Mouse (Mus musculus) liver, embryonic 11.5 days (tissue): ENCODE data around the gene Mrpl51. TPM values are rescaled to one million over a fixed set of nuclear protein-coding genes. Genes with fewer than 3 reads are reported as not detected.

ENCODE experiments used
- ATAC-seq: fragments of 200-750 bp; cut with Nextera tagmentation; replicated peaks from 2 replicates; pipeline ENCODE4 v1.8.0; 2017; ENCODE audit warnings: moderate number of reproducible peaks, mild to moderate bottlenecking, moderate TSS enrichment, moderate library complexity; ENCODE audit not compliant: low FRiP score
- DNase-seq: peaks from one replicate; pipeline ENCODE4 v3.0.0-alpha.2; 2017; ENCODE audit warnings: low spot score
- H3K27ac ChIP-seq: fragments of 300-500 bp; sonication (generic); 2 replicates; pipeline ENCODE4 v1.5.1; 2014; ENCODE audit warnings: mild to moderate bottlenecking, low read depth, low read length, control low read depth
- H3K27me3 ChIP-seq: fragments of 300-500 bp; sonication (generic); replicated peaks from 2 replicates; pipeline ENCODE4 v1.6.1; 2014; ENCODE audit warnings: low read length, mixed read lengths; ENCODE audit not compliant: control insufficient read depth, insufficient read depth
- H3K36me3 ChIP-seq: fragments of 300-500 bp; sonication (generic); 2 replicates; pipeline ENCODE4 v1.6.1; 2014; ENCODE audit warnings: mild to moderate bottlenecking, low read length, moderate library complexity, mixed read lengths; ENCODE audit not compliant: control insufficient read depth, insufficient read depth
- H3K4me1 ChIP-seq: fragments of 300-500 bp; sonication (generic); replicated peaks from 2 replicates; pipeline ENCODE4 v1.6.1; 2014; ENCODE audit warnings: low read length, mixed read lengths; ENCODE audit not compliant: control insufficient read depth, insufficient read depth
- H3K4me2 ChIP-seq: fragments of 300-500 bp; sonication (generic); 2 replicates; pipeline ENCODE4 v1.6.1; 2014; ENCODE audit warnings: mild to moderate bottlenecking, control low read depth, moderate library complexity
- H3K4me3 ChIP-seq: fragments of 300-500 bp; sonication (generic); 2 replicates; pipeline ENCODE4 v1.5.1; 2014; ENCODE audit warnings: low read depth, low read length, control low read depth
- H3K9ac ChIP-seq: fragments of 300-500 bp; sonication (generic); 2 replicates; pipeline ENCODE4 v1.6.1; 2014; ENCODE audit warnings: low read depth, low read length, control low read depth
- H3K9me3 ChIP-seq: fragments of 300-500 bp; sonication (generic); 2 replicates; pipeline ENCODE4 v1.6.1; 2016; ENCODE audit warnings: low read length, inconsistent platforms, mixed read lengths; ENCODE audit not compliant: control insufficient read depth
- WGBS: fragments of 180-500 bp; shearing (Covaris S2); extraction: QIAGEN DNeasy Blood & Tissue Kit; methylation state at CpG from one replicate; pipeline ENCODE4 v1.1.7; 2014; 5-methylcytosine and 5-hydroxymethylcytosine counted together
- polyA plus RNA-seq: library from polyadenylated mRNA; unstranded; fragments of >200 nt; fragmentation: Nextera tagmentation; extraction: Ambion mirVana; gene quantifications from 2 replicates; pipeline ENCODE4 v1.2.1, GENCODE M21; 2014

The Mrpl51 gene
- polyA plus RNA-seq, 1 experiment from 2014 or later, result 311 TPM

DNA sequence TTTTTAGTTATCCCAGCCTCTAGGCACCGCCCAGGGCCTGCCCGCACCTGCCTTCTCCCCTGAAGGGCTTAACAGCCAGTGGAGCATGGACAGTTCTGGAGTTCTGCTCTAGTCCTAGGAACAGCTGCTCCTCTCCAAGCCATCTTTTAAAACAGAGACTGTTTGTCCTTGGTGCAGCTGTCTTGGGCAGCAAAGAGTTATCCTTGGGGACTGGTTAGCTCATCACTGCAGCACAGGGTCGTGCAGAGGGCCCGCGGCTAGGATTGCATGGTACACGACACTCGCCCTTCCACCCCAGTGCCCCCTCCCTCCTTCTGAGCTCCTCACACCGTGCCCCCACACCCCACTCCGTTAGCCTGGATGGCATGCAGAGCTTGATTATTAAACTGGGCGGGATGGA, 44.3 kb upstream of the Mrpl51 start:
- Histone ChIP-seq H3K4me2 (peak overlapping the region; percentile 98), H3K9me3 (no peaks in the 10 kb centered on the region), H3K4me3 (peak overlapping the region; percentile 78; the same call in 1 of the 2 replicates), H3K36me3 (peaks cover 16% of the 10 kb centered on the region), H3K4me1 (peaks cover 48% of the 10 kb centered on the region), H3K9ac (no peak overlapping the region), H3K27me3 (no peaks in the 10 kb centered on the region), H3K27ac (peak overlapping the region; percentile 2; the same call in 1 of the 2 replicates)
- WGBS, result 69% methylated on average over 10 of the region's 10 CpGs
- ATAC-seq (no peak), DNase-seq (no peak)

GRCm38 (mm10) chr6:125148251-125148925, 43.2 kb upstream of the Mrpl51 start:
- Histone ChIP-seq H3K4me2 (peak overlapping the region; percentile 45), H3K4me3 (no peak overlapping the region), H3K9ac (0 out of 2 replicates have a peak overlapping the region, but pooled peaks have one; percentile 12), H3K27ac (peak overlapping the region; percentile 65), H3K9me3 (no peaks in the 10 kb centered on the region), H3K27me3 (no peaks in the 10 kb centered on the region), H3K4me1 (peaks cover 57% of the 10 kb centered on the region), H3K36me3 (peaks cover 17% of the 10 kb centered on the region)
- ATAC-seq (no peak), DNase-seq (no peak)
- WGBS, result 45% methylated on average over 18 of the region's 18 CpGs

DNA sequence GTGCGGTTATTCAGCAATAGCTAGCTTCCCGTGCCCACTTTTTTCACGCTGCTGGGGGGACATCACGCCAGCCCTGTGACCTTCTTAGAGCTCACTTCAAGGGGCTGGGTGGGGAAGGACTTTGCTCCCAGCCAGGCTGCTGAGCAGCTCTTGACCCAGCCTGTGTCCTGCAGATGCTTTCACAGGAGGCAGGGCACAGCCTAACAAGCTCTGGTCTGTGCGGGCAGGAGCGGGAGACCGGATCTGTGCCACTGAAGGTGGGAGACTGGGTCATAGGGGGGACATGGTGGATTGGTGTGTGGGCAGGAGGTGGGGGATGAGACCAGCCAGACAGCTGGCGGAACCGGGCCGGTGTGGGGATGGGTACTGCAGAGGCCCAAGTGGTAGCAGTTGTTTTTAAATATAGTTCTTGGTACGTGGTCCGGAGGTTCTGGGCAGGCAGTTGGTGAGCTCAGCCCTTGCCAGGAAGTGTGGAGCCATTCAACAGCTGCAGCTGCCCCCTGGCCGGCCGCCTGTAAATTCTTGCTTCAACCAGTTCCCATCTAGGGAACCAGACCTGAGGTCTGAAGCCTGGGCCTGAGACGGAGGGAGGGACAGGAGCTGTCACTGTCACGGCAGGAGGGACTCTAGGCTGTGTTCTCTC, 42.6 kb upstream of the Mrpl51 start:
- no peak for ATAC-seq
- Histone ChIP-seq H3K4me3 (peak overlapping the region; percentile 11; the same call in 1 of the 2 replicates), H3K9me3 (no peaks in the 10 kb centered on the region), H3K9ac (0 out of 2 replicates have a peak overlapping the region, but pooled peaks have one; percentile 12), H3K27ac (peak overlapping the region; percentile 65), H3K4me2 (peak overlapping the region; percentile 45), H3K36me3 (peaks cover 12% of the 10 kb centered on the region), H3K4me1 (peaks cover 56% of the 10 kb centered on the region), H3K27me3 (no peaks in the 10 kb centered on the region)
- 67% methylated on average over 16 of the region's 16 CpGs for WGBS
- no peak for DNase-seq

- H3K27ac ChIP-seq, result no peak overlapping the region
Measured at GRCm38 (mm10) chr6:125149569-125149950, 42.0 kb upstream of the Mrpl51 start.

DNA sequence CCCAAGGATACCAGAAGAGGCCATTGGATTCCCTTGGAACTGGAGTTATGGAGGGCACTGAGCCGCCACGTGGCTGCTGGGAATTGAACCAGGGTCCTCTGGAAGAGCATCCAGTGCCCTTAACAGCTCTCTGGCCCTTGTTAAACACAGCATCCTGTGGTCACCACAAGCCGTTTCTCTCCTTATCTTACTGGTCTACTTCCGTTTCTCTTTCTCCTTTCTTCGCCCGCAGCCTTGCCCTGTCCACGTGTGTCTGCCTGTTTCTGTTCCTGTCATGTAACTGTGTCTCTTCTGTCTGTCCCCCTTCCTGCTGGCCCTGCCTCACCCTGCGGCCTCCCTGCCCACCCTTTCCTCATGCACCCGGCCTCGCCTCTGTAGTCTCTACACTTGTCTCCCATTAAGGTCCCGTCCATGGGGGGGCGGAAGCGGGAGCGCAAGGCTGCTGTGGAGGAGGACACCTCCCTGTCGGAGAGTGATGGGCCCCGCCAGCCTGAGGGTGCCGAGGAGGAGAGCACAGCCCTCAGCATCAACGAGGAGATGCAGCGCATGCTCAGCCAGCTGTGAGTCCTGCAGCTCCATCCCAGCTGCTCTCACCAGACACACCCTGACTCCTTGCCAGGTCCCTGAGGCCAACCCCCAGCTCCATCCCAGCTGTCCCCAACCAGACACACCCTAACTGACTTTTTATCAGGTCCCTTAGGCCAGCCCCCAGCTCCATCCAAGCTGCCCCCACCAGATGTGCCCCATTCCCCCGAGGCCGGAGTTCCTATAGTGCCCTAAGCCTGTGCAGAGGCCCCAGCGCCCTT, 39.2 kb upstream of the Mrpl51 start:
- ATAC-seq, result peak; percentile 48
- H3K27ac ChIP-seq, result peak overlapping the region; percentile 20; the same call in 1 of the 2 replicates

More at GRCm38 (mm10) chr6:125149569-125149950, 42.0 kb upstream of the Mrpl51 start:
- no peak for ATAC-seq
- Histone ChIP-seq H3K9ac (no peak overlapping the region), H3K27me3 (no peaks in the 10 kb centered on the region), H3K4me1 (peaks cover 52% of the 10 kb centered on the region), H3K4me3 (no peak overlapping the region), H3K36me3 (peaks cover 8% of the 10 kb centered on the region), H3K9me3 (no peaks in the 10 kb centered on the region), H3K4me2 (no peak overlapping the region)
- WGBS, result 87% methylated on average over 7 of the region's 7 CpGs
- no peak for DNase-seq

GRCm38 (mm10) chr6:125153018-125153389, 38.6 kb upstream of the Mrpl51 start:
- no peak overlapping the region for H3K4me3 ChIP-seq
- peak overlapping the region; percentile 11 for H3K27ac ChIP-seq
- no peaks in the 10 kb centered on the region for H3K9me3 ChIP-seq
- ATAC-seq (no peak; the same call in 1 of the 2 replicates), DNase-seq (no peak)
- H3K4me1 ChIP-seq, result peaks cover 35% of the 10 kb centered on the region
- peak overlapping the region; percentile 51; the same call in 1 of the 2 replicates for H3K9ac ChIP-seq
- H3K4me2 ChIP-seq, result no peak overlapping the region
- 56% methylated on average over 5 of the region's 5 CpGs for WGBS
- no peaks in the 10 kb centered on the region for H3K27me3 ChIP-seq
- H3K36me3 ChIP-seq, result peaks cover 13% of the 10 kb centered on the region

More for the DNA sequence above, 39.2 kb upstream of the Mrpl51 start:
- H3K4me1 ChIP-seq, result peaks cover 40% of the 10 kb centered on the region
- no peak overlapping the region for H3K4me3 ChIP-seq
- no peak for DNase-seq
- no peaks in the 10 kb centered on the region for H3K9me3 ChIP-seq
- whole genome bisulfite sequencing, result 44% methylated on average over 22 of the region's 22 CpGs
- peaks cover 11% of the 10 kb centered on the region for H3K36me3 ChIP-seq
- peak overlapping the region; percentile 15; the same call in 1 of the 2 replicates for H3K9ac ChIP-seq
- peak overlapping the region; percentile 32 for H3K4me2 ChIP-seq
- H3K27me3 ChIP-seq, result no peaks in the 10 kb centered on the region

- peaks cover 28% of the 10 kb centered on the region for H3K4me1 ChIP-seq
Measured at GRCm38 (mm10) chr6:125153682-125154081, 37.9 kb upstream of the Mrpl51 start.

DNA sequence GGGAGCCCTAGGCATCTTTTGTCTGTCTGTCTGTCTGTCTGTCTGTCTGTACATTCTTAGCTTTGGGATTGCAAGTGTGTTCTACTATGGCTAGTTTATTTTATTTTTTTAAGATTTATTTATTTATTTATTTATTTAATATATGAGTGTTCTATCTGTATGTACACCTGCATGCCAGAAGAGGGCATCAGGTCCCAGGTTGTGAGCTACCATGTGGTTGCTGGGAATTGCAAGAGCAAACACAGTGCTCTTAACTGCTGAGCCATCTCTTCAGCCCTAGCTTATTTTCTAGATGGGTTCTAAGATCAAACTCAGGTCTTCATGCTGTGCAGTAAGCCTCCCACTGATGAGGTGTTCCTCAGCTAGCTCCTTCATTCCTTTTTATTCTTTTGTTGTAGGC, 37.1 kb upstream of the Mrpl51 start:
- Histone ChIP-seq H3K4me2 (no peak overlapping the region), H3K9ac (no peak overlapping the region), H3K27me3 (no peaks in the 10 kb centered on the region), H3K4me3 (no peak overlapping the region), H3K36me3 (peaks cover 17% of the 10 kb centered on the region), H3K9me3 (no peaks in the 10 kb centered on the region), H3K27ac (no peak overlapping the region), H3K4me1 (peaks cover 28% of the 10 kb centered on the region)
- DNase-seq (no peak), ATAC-seq (no peak)

More at GRCm38 (mm10) chr6:125153682-125154081, 37.9 kb upstream of the Mrpl51 start:
- Histone ChIP-seq H3K27me3 (no peaks in the 10 kb centered on the region), H3K4me2 (no peak overlapping the region), H3K36me3 (peaks cover 13% of the 10 kb centered on the region), H3K9ac (no peak overlapping the region), H3K9me3 (no peaks in the 10 kb centered on the region), H3K27ac (peak overlapping the region; percentile 55; the same call in 1 of the 2 replicates), H3K4me3 (no peak overlapping the region)
- ATAC-seq, result no peak
- whole genome bisulfite sequencing, result 84% methylated on average over 4 of the region's 4 CpGs
- DNase-seq, result no peak
